Mouse (Mus musculus) kidney, adult 2 months (tissue): ENCODE data around the gene Rnf111.

Source experiments
- CTCF ChIP-seq: fragments of 200-500 bp; conservative IDR thresholded peaks from 2 replicates; pipeline ENCODE4 v1.5.1; 2011; ENCODE audit warnings: low read depth, mild to moderate bottlenecking, control low read depth, low read length, moderate library complexity, mixed read lengths; ENCODE audit not compliant: insufficient read depth, insufficient read length
- POLR2A ChIP-seq: fragments of 200-500 bp; IDR thresholded peaks from one replicate; pipeline ENCODE4 v1.6.1; 2011; ENCODE audit warnings: low read depth, low read length, control low read depth

DNA sequence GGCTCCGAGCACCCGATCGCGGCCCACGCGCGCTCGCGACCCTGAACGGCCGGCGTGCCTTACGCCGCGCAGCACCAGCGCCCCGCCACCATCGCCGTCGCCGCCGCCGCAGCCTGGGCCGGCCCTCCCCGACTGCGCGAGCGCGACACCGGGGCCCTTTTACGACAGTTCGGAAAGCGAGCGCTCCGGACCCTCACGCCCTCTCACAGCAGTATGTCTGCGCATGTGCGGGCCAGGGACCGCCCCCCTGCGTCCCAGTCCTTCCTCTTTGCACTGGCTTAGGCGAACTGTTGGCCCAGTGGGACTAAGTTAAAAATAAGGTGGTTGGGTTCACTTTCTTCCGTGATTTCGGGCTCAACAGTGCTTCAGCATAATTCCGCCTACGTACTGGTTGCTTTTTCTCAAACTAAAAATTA is at the start of gene Rnf111:
- TF ChIP-seq CTCF, result no peak
- peak; percentile 15 for TF ChIP-seq POLR2A
